Mouse (Mus musculus) liver, postnatal 0 days (tissue): ENCODE measurements at regions not wholly inside any gene's neighbourhood (a gene's known extent, or its start where the extent isn't known, plus 50 kb on each side); places are given as distances from the start of the nearest gene placed in this dataset.

Experiments used
- ATAC-seq: fragments of 200-750 bp; cut with Nextera tagmentation; 2 replicates; pipeline ENCODE4 v1.8.0; 2017; ENCODE audit warnings: mild to moderate bottlenecking, moderate library complexity
- DNase-seq: peaks from one replicate; pipeline ENCODE4 v3.0.0-alpha.2; 2016
- H3K27ac ChIP-seq: fragments of 300-500 bp; sonication (generic); 2 replicates; pipeline ENCODE4 v1.5.1; 2014; ENCODE audit warnings: antibody characterized with exemption, moderate library complexity, mild to moderate bottlenecking, low read depth
- H3K27me3 ChIP-seq: fragments of 300-500 bp; sonication (generic); 2 replicates; pipeline ENCODE4 v1.6.1; 2014; ENCODE audit warnings: low read length, control low read depth, mixed read lengths; ENCODE audit not compliant: insufficient read depth
- H3K36me3 ChIP-seq: fragments of 300-500 bp; sonication (generic); replicated peaks from 2 replicates; pipeline ENCODE4 v1.6.1; 2014; ENCODE audit warnings: mild to moderate bottlenecking, control low read depth, low read length, moderate library complexity, mixed read lengths; ENCODE audit not compliant: insufficient read depth
- H3K4me1 ChIP-seq: fragments of 300-500 bp; sonication (generic); 2 replicates; pipeline ENCODE4 v1.6.1; 2014; ENCODE audit warnings: antibody characterized with exemption, mild to moderate bottlenecking, control low read depth; ENCODE audit not compliant: insufficient read depth
- H3K4me2 ChIP-seq: fragments of 300-500 bp; sonication (generic); 2 replicates; pipeline ENCODE4 v1.6.1; 2014; ENCODE audit warnings: low read depth, mild to moderate bottlenecking, low read length, moderate library complexity, mixed read lengths
- H3K4me3 ChIP-seq: fragments of 300-500 bp; sonication (generic); 2 replicates; pipeline ENCODE4 v1.5.1; 2014; ENCODE audit warnings: low read depth, low read length
- H3K9ac ChIP-seq: fragments of 300-500 bp; sonication (generic); replicated peaks from 2 replicates; pipeline ENCODE4 v1.6.1; 2014; ENCODE audit warnings: mild to moderate bottlenecking, moderate library complexity
- H3K9me3 ChIP-seq: fragments of 300-500 bp; sonication (generic); 2 replicates; pipeline ENCODE4 v1.6.1; 2016; ENCODE audit warnings: mild to moderate bottlenecking, control low read depth, low read length, mixed read lengths
- CTCF ChIP-seq: sonication (generic); IDR thresholded peaks from 2 replicates; pipeline ENCODE4 v1.5.1; 2016; ENCODE audit warnings: antibody characterized with exemption, low read depth
- EP300 ChIP-seq: IDR thresholded peaks from 2 replicates; pipeline ENCODE4 v1.6.1; 2016; ENCODE audit warnings: antibody characterized with exemption, low read depth, mild to moderate bottlenecking
- WGBS: fragments of 180-500 bp; shearing (Covaris S2); extraction: QIAGEN DNeasy Blood & Tissue Kit; methylation state at CpG from one replicate; pipeline ENCODE4 v1.1.7; 2014; ENCODE audit not compliant: insufficient replicate concordance; 5-methylcytosine and 5-hydroxymethylcytosine counted together

DNA sequence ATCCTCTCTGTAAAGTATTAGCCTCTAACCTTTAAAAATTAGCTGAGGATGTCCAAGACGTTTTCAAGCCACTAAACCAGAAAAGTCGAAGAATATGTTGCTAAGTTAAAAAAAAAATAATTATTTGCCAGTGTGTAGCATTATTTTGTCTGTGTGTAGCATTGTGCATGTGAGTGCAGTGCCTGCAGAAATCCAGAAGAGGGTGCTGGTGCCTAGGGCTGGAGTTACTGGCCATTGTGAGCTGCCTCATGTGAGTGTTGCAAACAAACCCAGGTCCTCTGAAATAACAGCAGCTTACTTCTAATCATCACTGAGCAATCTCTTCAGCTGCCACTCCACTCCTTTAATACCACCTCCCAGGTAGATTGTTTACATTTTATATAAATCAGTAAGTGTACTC, 345.0 kb downstream of the Ttll7 start:
- WGBS: 44% methylated on average over 2 of the region's 2 CpGs
- TF ChIP-seq CTCF (peak; percentile 54), EP300 (no peak)
- DNase-seq: no peak

DNA sequence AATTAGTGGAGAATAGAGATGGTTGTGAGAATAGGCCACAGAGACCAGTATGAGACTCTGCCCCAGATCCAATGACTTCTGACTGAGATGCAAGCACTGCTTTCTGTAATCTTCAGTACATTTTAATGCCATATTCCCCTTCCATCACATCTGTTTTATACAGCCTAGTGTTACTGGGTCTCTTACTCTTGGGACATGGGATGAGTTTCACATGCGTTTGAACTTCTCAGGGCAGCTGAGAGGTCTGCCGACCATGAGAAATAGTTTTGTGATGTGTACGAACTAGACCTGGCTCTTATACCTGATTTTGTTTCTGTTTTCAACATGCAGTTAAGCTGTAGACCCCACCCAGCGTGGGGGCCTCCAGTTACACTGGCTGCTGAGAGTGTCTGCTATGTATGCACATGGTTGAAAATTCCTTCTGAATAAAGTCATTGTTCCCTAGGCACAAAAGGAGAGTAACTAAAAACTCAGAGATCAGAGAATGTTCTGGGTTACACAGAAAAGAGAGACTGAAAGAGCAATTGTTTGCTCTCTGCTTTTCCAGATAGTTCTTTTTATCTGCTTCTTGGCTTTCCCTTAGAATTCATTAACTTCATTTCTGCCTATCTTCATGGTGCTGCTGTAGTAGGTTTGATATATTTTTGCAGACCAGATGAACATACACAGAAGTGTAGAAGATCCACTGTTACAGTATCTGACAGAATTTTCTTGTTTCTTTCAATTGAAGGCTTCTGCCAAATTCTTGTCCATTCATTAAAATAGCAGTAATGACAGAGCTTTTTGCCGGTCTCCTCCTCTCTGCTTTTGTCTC, 359.2 kb downstream of the Ttll7 start:
- Histone ChIP-seq H3K4me3 (no peak overlapping the region), H3K4me2 (no peak overlapping the region), H3K36me3 (no peaks in the 10 kb centered on the region), H3K27ac (no peak overlapping the region), H3K27me3 (no peaks in the 10 kb centered on the region), H3K9ac (no peak overlapping the region), H3K4me1 (no peaks in the 10 kb centered on the region), H3K9me3 (no peaks in the 10 kb centered on the region)
- WGBS: 74% methylated on average over 5 of the region's 5 CpGs
- DNase-seq (no peak), ATAC-seq (no peak)
- TF ChIP-seq CTCF (no peak), EP300 (no peak)

More for the DNA sequence above, 345.0 kb downstream of the Ttll7 start:
- H3K4me2 ChIP-seq: no peak overlapping the region
- H3K4me3 ChIP-seq: no peak overlapping the region
- no peak for ATAC-seq
- no peaks in the 10 kb centered on the region for H3K4me1 ChIP-seq
- H3K9ac ChIP-seq: no peak overlapping the region
- H3K27me3 ChIP-seq: no peaks in the 10 kb centered on the region
- no peaks in the 10 kb centered on the region for H3K9me3 ChIP-seq
- no peaks in the 10 kb centered on the region for H3K36me3 ChIP-seq
- no peak overlapping the region for H3K27ac ChIP-seq

DNA sequence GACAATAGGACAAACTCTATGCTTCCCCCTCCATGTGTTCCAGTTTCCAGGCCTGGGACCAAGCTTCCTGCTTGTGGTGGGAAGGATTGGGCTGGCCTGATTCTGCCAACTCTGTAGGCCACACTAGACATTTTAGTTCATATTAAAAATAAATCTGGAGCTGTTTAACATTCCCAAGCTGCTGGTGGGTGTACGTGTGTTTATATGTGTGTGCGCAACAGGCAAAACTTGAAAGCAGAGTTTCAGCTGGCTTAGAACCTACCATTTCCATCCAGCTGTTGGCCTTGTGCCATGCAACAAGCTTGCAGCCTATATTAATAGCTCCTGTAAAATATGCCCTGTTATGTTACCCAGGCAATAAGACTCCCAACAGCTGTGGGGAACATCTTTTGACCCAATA, 376.5 kb downstream of the Ttll7 start:
- no peak for ATAC-seq
- no peak overlapping the region for H3K4me2 ChIP-seq
- no peak for TF ChIP-seq EP300
- TF ChIP-seq CTCF: no peak
- no peak for DNase-seq
- no peak overlapping the region for H3K27ac ChIP-seq
- H3K36me3 ChIP-seq: no peaks in the 10 kb centered on the region
- no peak overlapping the region for H3K9ac ChIP-seq
- no peaks in the 10 kb centered on the region for H3K27me3 ChIP-seq
- 85% methylated on average over 2 of the region's 2 CpGs for WGBS
- H3K4me1 ChIP-seq: no peaks in the 10 kb centered on the region
- H3K9me3 ChIP-seq: no peaks in the 10 kb centered on the region
- H3K4me3 ChIP-seq: no peak overlapping the region

DNA sequence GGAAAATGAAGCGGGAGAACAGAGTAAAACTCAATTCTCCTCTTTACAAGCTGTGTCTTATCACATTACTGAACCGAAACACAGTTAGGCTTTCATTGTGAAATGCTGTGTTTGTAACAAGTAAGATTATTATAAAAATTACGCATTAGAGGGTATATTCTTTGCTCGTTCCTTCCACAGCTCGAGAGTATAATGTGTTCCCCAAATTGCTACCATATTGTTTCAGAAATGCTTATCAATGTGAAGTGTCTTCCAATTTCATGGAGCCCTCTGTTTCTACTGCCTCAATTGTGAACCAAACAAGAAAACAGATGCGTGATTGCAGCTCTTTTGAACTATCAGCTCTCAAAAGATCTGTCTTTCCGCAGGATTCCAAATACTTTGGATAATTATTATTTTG, 378.4 kb downstream of the Ttll7 start:
- H3K4me3 ChIP-seq: no peak overlapping the region
- H3K9me3 ChIP-seq: no peaks in the 10 kb centered on the region
- WGBS: 77% methylated on average over 7 of the region's 7 CpGs
- no peak for DNase-seq
- no peak for ATAC-seq
- no peaks in the 10 kb centered on the region for H3K36me3 ChIP-seq
- H3K4me1 ChIP-seq: no peaks in the 10 kb centered on the region
- H3K27ac ChIP-seq: no peak overlapping the region
- H3K4me2 ChIP-seq: no peak overlapping the region
- H3K27me3 ChIP-seq: no peaks in the 10 kb centered on the region
- TF ChIP-seq CTCF (no peak), EP300 (no peak)
- H3K9ac ChIP-seq: no peak overlapping the region

DNA sequence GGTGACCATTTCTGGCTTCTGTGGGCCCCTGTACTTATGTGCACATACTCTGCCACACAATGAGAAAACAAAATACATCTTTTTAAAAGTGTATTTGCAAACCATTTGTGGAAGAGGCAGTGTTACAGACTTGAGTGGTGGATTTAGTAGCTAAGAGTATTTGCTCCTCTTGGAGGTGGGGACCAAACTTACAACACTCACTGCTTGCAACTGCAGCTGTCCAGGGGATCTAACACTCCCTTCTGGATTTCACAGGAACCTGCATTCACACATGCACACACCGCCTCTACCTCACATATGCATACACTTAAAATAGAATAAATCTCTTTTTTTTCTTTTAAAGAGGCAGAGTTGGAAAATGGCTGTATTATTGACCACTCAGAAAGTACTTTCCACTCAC, 386.2 kb downstream of the Ttll7 start:
- Histone ChIP-seq H3K4me3 (no peak overlapping the region), H3K27me3 (no peaks in the 10 kb centered on the region), H3K4me2 (no peak overlapping the region), H3K9ac (no peak overlapping the region), H3K36me3 (no peaks in the 10 kb centered on the region), H3K9me3 (no peaks in the 10 kb centered on the region), H3K27ac (no peak overlapping the region), H3K4me1 (no peaks in the 10 kb centered on the region)
- WGBS: 61% methylated on average over 1 of the region's 1 CpGs
- ATAC-seq (no peak), DNase-seq (no peak)
- TF ChIP-seq CTCF (no peak), EP300 (no peak)

DNA sequence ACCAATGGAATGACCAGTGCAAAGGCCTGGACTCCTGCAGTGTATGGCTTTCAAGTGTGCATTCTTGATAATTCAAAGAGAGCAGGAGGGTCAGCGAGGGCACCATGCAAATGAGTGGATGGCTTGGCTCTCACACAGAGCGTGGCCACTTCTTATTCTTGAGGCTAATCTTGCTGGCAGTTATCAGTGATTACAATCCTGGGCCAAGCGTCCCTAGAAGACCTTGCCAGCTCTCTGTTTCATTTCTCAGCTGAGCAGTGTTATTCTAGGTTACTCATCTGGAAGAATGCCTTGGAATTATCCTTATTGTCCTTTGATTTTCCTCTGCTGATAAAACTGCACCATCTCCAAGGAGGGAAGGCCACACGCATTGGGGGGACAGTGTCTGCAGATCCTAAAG, 388.5 kb downstream of the Ttll7 start:
- Histone ChIP-seq H3K4me1 (no peaks in the 10 kb centered on the region), H3K27me3 (no peaks in the 10 kb centered on the region), H3K9me3 (no peaks in the 10 kb centered on the region), H3K36me3 (no peaks in the 10 kb centered on the region), H3K27ac (no peak overlapping the region), H3K9ac (no peak overlapping the region), H3K4me3 (no peak overlapping the region), H3K4me2 (no peak overlapping the region)
- TF ChIP-seq EP300 (no peak), CTCF (no peak)
- ATAC-seq (no peak), DNase-seq (no peak)
- WGBS: 72% methylated on average over 4 of the region's 4 CpGs
